Mouse (Mus musculus) liver, embryonic 12.5 days (tissue): ENCODE data around the gene Grik4. TPM values are rescaled to one million over a fixed set of nuclear protein-coding genes. Genes with fewer than 3 reads are reported as not detected.
"Not testable (repeated sequence)": the region's sequence is repeated elsewhere in the genome, so short reads cannot be mapped to it uniquely, and the experiment has no call there.

Source experiments
- ATAC-seq: fragments of 200-750 bp; cut with Nextera tagmentation; 2 replicates; pipeline ENCODE4 v1.8.0; 2017; ENCODE audit warnings: moderate number of reproducible peaks, mild to moderate bottlenecking, moderate library complexity
- H3K27ac ChIP-seq: fragments of 300-500 bp; sonication (generic); 2 replicates; pipeline ENCODE4 v1.5.1; 2016; ENCODE audit warnings: mild to moderate bottlenecking
- H3K27me3 ChIP-seq: fragments of 300-500 bp; sonication (generic); replicated peaks from 2 replicates; pipeline ENCODE4 v1.6.1; 2016; ENCODE audit warnings: mild to moderate bottlenecking, moderate library complexity
- H3K36me3 ChIP-seq: fragments of 300-500 bp; sonication (generic); 2 replicates; pipeline ENCODE4 v1.6.1; 2016; ENCODE audit warnings: mild to moderate bottlenecking, moderate library complexity
- H3K4me1 ChIP-seq: fragments of 300-500 bp; sonication (generic); 2 replicates; pipeline ENCODE4 v1.6.1; 2016
- H3K4me2 ChIP-seq: fragments of 300-500 bp; sonication (generic); 2 replicates; pipeline ENCODE4 v1.6.1; 2016; ENCODE audit warnings: mild to moderate bottlenecking, moderate library complexity
- H3K4me3 ChIP-seq: fragments of 300-500 bp; sonication (generic); 2 replicates; pipeline ENCODE4 v1.5.1; 2016; ENCODE audit warnings: mild to moderate bottlenecking, moderate library complexity
- H3K9ac ChIP-seq: fragments of 300-500 bp; sonication (generic); 2 replicates; pipeline ENCODE4 v1.6.1; 2016; ENCODE audit warnings: mild to moderate bottlenecking, moderate library complexity
- H3K9me3 ChIP-seq: fragments of 300-500 bp; sonication (generic); replicated peaks from 2 replicates; pipeline ENCODE4 v1.6.1; 2016; ENCODE audit warnings: mild to moderate bottlenecking, moderate library complexity
- WGBS: fragments of 180-500 bp; shearing (Covaris S2); methylation state at CpG from one replicate; pipeline ENCODE4 v1.1.7; 2016; ENCODE audit not compliant: insufficient replicate concordance; 5-methylcytosine and 5-hydroxymethylcytosine counted together
- polyA plus RNA-seq: library from polyadenylated mRNA; unstranded; fragments of >200 nt; fragmentation: Nextera tagmentation; extraction: Ambion mirVana; gene quantifications from 2 replicates; pipeline ENCODE4 v1.2.1, GENCODE M21; 2016

Grik4 gene
- 2.2 and 2.4 TPM in 2 replicates for polyA plus RNA-seq

DNA sequence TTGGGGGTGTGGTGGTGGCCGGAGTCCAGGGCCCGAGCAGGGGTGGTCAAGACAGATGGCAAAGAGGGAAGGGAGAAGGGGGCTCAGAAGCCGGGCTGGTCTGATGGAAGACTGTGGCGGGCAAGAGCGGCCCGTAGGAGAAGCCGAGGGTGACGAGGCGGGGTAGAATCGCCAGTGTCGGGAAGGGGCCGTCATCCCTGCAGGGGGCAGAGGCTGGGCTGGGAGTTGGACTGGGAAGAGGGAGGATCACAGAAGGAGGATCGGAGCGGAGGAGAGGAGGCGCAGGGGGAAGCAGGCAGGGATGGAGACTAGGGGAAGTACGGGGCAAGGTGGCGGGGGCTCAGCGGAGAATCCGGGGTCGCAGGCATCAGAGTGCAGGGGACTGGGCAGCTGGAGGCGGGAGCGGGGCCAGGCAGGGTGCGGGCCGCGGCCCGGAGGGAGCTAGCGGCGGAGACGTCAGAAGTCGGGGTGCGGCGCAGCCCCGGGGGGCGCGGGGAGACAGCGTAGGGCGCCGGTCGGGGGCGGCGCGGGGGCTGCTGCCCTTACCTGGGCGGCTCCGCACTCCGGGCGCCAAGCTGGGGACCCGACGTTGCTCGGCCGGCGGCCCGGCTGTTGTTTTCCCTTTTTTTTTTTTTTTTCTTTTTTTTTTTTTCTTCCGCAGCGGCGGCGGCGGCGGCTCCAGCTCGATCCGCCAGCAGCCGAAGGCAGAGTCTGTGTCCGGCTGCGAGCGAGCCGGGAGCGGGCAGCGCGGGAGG is at the start of gene Grik4:
TSS of gene Grik4 (minus strand) at position 713 of the 755 bp plus-strand sequence.
- H3K27me3 ChIP-seq, result peaks cover 97% of the 10 kb centered on the region
- WGBS, result 2% methylated on average over 64 of the region's 68 CpGs
- peak within 1 kb of the TSS; percentile 61 for H3K9ac ChIP-seq

DNA sequence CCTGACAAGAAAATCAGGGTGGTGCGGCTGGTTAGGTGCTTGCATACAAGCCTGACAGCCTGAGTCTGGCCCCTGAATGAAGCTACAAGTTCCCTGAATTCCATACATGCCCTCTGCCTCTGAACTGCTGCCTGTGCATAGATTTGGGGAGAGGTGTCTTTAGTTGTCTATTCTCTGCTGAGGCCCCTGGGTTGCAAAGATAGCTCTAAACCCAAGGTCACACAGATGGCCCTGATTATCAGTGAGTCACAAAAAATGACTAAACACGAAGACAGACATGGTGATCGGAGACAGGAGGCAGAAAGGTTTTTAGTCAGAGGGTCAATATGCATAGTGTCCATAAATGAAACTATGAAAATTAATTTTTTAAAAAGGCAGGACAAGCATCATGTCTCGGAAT is 49.4 kb upstream of the Grik4 start:
- 70% methylated on average over 4 of the region's 4 CpGs for WGBS
- Histone ChIP-seq H3K27ac (no peak overlapping the region), H3K4me3 (no peak overlapping the region), H3K9me3 (no peaks in the 10 kb centered on the region), H3K4me1 (peaks cover 11% of the 10 kb centered on the region; the same call in 1 of the 2 replicates), H3K4me2 (no peak overlapping the region), H3K27me3 (no peaks in the 10 kb centered on the region), H3K9ac (no peak overlapping the region), H3K36me3 (peaks cover 74% of the 10 kb centered on the region)
- no peak for ATAC-seq

More for the DNA sequence above, at the start of gene Grik4:
- no peak within 1 kb of the TSS for H3K27ac ChIP-seq
- peak within 1 kb of the TSS; percentile 56 for H3K4me3 ChIP-seq
- peak within 1 kb of the TSS; percentile 79 for H3K4me2 ChIP-seq
- H3K4me1 ChIP-seq, result peaks cover 11% of the 10 kb centered on the region
- peak; percentile 52 for ATAC-seq
- no peaks in the 10 kb centered on the region for H3K36me3 ChIP-seq
- no peaks in the 10 kb centered on the region for H3K9me3 ChIP-seq

DNA sequence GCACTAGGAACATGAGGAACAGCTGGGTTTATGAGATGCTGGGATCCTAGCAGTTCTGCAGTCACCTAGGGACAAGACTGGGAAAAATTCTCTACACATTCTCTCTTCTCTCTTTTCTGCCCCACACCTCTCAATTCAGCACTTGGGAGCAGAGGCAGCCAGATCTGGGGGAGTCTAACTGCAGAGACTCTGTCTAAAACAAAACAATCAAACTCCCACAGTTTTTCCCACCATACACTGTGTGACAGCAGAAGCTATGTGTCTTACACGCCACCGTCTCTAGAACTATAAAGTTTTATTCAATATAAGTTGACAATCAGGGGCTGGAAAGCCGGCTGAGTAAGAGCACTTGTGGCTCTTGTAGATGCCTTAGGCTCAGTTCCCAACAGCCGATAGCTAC is 43.7 kb upstream of the Grik4 start:
- peaks cover 75% of the 10 kb centered on the region for H3K36me3 ChIP-seq
- WGBS, result 82% methylated on average over 4 of the region's 4 CpGs
- no peaks in the 10 kb centered on the region for H3K9me3 ChIP-seq

DNA sequence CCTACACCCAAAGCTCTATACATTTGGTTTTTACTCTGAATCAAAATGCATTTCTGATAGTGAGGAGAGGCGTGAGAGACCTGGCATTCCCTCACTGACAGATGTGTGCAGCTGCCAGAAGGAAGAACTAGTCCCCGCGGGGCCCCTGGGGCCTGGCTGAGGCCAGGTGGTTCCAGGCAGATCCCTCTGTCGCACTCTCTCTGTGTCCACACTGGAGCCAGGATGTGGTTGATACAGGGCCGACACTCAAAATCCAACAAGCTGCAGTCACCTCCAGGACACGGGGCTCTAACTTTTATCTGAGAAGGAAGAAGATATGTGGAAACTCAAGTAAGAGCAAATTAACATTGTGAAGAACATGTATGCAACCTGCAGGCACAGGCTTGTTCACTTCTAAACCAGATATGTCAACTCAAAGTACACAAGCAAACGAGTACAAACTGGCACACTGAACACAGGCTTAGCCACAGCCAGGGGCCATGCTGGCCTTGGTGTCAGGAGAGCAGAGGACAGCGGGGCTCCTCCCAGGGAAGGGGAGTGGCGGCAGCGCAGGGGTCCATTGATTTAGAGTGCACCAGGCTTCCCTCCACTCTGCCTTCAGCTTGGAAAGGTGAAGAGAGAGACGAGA is 24.7 kb upstream of the Grik4 start:
- H3K27me3 ChIP-seq, result no peaks in the 10 kb centered on the region
- H3K4me2 ChIP-seq, result no peak overlapping the region
- H3K9me3 ChIP-seq, result no peaks in the 10 kb centered on the region
- H3K4me1 ChIP-seq, result no peaks in the 10 kb centered on the region
- no peak overlapping the region for H3K27ac ChIP-seq
- H3K36me3 ChIP-seq, result peaks cover 70% of the 10 kb centered on the region
- H3K4me3 ChIP-seq, result no peak overlapping the region
- ATAC-seq, result no peak
- no peak overlapping the region for H3K9ac ChIP-seq
- WGBS, result 67% methylated on average over 11 of the region's 11 CpGs

More for the DNA sequence above, 43.7 kb upstream of the Grik4 start:
- Histone ChIP-seq H3K4me3 (no peak overlapping the region), H3K27ac (no peak overlapping the region), H3K4me1 (no peaks in the 10 kb centered on the region), H3K9ac (no peak overlapping the region), H3K27me3 (no peaks in the 10 kb centered on the region), H3K4me2 (no peak overlapping the region)
- ATAC-seq, result no peak

DNA sequence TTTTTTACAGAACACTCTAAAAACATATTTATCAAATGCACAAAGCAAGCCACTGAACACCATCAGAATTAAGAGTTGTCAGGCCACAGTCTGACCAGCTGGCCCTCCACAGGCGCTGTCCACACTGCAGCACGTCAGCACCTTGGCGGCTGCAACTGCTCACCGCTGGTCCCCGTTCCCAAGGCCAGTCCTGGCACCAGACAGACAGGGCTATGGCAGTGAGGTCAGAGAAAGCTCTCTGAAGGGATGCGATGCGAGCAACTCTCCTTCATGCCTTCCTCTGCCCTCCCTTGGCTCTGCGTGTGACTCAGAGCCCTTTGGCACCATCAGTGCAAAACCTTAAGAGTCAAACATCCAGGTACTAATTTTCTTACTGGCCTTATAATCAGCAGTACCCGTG is 23.4 kb upstream of the Grik4 start:
- Histone ChIP-seq H3K36me3 (peaks cover 58% of the 10 kb centered on the region), H3K4me1 (no peaks in the 10 kb centered on the region), H3K27ac (no peak overlapping the region), H3K4me2 (no peak overlapping the region), H3K9me3 (no peaks in the 10 kb centered on the region), H3K27me3 (no peaks in the 10 kb centered on the region), H3K9ac (no peak overlapping the region), H3K4me3 (no peak overlapping the region)
- 81% methylated on average over 9 of the region's 9 CpGs for WGBS
- ATAC-seq, result no peak

DNA sequence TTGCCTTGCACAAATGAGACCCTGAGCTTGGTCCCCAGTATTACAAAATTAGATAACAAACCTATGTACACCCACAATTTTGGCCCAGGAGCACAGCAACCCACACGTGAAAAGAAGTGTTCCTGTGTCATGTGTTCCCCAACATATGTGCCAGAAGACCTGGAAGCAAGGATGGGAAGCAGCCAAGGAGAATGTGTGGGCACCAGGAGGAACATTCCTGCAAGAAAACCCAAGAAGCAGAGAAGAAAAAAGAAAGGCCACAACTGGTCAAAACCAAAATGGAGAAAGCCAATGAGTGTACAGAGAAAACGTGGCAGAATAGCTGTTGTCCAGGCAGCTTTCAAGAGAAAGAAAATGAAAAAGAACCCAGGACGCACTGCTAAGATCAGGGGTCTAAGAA is 20.5 kb upstream of the Grik4 start:
- H3K9me3 ChIP-seq, H3K27ac ChIP-seq, H3K4me3 ChIP-seq, H3K4me1 ChIP-seq, H3K27me3 ChIP-seq, ATAC-seq, H3K4me2 ChIP-seq, H3K9ac ChIP-seq: not testable (repeated sequence)
- H3K36me3 ChIP-seq, result peaks cover 29% of the 10 kb centered on the region
- 64% methylated on average over 3 of the region's 3 CpGs for WGBS

DNA sequence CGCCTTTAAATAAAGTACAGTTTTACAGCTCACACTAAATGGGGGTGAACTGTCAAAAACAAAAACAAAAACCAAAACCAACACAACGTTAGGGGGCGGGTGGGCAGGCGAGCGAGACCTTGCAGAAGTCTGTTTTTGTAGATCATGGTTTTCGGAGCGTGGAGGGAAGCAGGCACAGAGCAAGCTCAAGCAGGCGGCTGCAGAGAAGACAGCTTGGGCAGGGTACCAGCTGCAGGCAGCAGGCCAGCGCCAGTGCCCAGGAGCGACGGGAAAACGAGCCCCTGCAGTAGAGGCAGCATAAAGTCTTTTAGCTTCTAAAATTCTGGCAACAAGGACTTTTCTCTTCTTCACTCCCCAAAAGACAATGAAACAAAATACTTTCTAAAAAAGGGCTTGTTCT is 20.1 kb upstream of the Grik4 start:
- Histone ChIP-seq H3K27ac (no peak overlapping the region), H3K9me3 (no peaks in the 10 kb centered on the region), H3K27me3 (no peaks in the 10 kb centered on the region), H3K9ac (no peak overlapping the region), H3K4me2 (no peak overlapping the region), H3K36me3 (peaks cover 25% of the 10 kb centered on the region), H3K4me3 (no peak overlapping the region), H3K4me1 (no peaks in the 10 kb centered on the region)
- WGBS, result 81% methylated on average over 12 of the region's 12 CpGs
- ATAC-seq, result no peak

DNA sequence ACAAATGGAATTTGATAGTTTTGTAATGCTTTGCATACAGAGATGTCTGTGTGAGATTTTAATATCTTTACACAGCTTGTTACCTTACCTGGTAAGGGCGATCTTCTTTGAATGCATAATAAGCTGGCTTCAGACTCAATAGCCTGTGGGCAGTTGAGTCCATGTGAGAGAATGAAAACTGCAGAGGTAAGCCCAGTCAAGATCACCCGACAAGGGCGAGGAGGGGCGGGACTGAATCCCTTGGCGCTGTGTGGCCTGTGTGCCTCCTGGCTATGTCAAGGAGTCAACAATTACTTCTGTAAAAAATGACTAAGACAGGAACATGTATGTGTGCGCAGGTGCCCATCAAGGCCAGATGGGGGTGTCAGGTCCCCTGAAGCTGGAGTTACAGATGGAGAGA is 18.2 kb upstream of the Grik4 start:
- Histone ChIP-seq H3K27me3 (no peaks in the 10 kb centered on the region), H3K27ac (no peak overlapping the region), H3K4me1 (no peaks in the 10 kb centered on the region), H3K4me3 (no peak overlapping the region), H3K9me3 (no peaks in the 10 kb centered on the region), H3K4me2 (no peak overlapping the region), H3K36me3 (peaks cover 8% of the 10 kb centered on the region), H3K9ac (no peak overlapping the region)
- WGBS, result 82% methylated on average over 6 of the region's 6 CpGs
- no peak for ATAC-seq

DNA sequence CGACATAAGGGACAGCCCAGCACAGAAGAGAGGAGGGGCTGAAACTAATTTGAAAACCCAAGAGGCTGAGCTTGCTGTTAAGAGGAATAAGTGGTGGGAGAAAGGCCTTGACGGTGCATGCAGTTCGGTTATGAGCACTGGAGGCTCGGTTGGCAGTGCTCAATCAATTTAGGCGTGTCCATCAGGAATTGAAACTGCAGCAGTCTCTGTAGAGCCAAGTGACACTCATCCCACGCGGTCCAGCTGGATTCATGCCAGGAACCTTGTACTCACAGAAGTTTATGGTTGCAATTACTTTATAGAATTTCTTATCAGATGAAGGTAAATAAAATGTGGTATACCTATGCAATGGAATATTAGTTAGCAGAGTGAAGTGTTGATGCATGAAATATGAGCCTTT is 14.1 kb upstream of the Grik4 start:
- Histone ChIP-seq H3K27ac (no peak overlapping the region), H3K27me3 (no peaks in the 10 kb centered on the region), H3K4me2 (no peak overlapping the region), H3K4me1 (no peaks in the 10 kb centered on the region), H3K4me3 (no peak overlapping the region), H3K36me3 (no peaks in the 10 kb centered on the region), H3K9ac (no peak overlapping the region), H3K9me3 (no peaks in the 10 kb centered on the region)
- no peak for ATAC-seq
- WGBS, result 78% methylated on average over 7 of the region's 7 CpGs

DNA sequence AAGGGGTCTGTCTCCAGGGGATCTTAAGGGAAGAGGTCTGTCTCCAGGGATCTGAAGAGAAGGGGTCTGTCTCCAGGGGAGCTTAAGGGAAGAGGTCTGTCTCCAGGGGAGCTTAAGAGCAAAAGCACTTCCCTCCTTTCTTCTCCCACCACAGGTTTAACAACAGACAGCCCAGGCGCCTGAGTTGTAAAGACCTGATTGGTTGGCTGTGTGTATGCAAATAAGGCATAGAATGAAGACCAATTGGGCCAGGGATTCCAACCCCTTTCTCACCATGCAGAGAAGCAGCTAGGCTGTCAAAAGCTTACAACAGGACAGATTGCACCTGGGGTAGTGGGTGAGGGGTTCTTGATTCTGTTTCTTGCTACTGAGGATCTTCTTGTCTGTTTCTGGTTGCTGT is 4.1 kb upstream of the Grik4 start:
- WGBS, result 38% methylated on average over 1 of the region's 1 CpGs

DNA sequence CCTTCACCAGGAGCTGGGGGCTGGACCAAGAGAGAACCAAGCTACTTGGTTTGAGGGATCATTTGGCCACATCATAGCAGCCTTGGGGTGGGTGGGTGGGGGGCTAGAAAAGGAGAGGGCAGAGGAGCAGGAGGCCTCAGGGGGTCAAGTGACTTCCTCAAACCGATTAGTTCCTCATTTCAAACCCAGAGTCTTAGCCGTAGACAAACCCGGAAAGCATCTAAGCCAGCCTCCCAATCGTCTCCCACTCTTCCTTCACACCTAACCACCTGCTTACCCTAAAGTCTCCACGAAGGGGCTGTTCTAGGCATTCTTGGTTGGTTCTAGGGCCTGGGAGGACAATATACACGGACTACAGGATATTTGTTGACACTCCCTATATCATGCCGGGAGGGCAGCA is 881 bp upstream of the Grik4 start:
- Histone ChIP-seq H3K4me1 (peaks cover 11% of the 10 kb centered on the region), H3K4me2 (no peak overlapping the region), H3K4me3 (no peak overlapping the region), H3K9ac (no peak overlapping the region), H3K27ac (no peak overlapping the region), H3K27me3 (peaks cover 85% of the 10 kb centered on the region), H3K36me3 (no peaks in the 10 kb centered on the region), H3K9me3 (no peaks in the 10 kb centered on the region)
- no peak for ATAC-seq
- 28% methylated on average over 7 of the region's 7 CpGs for WGBS

More for the DNA sequence above, 4.1 kb upstream of the Grik4 start:
- no peaks in the 10 kb centered on the region for H3K36me3 ChIP-seq
- no peak overlapping the region for H3K4me3 ChIP-seq
- H3K4me2 ChIP-seq, result no peak overlapping the region
- no peak overlapping the region for H3K9ac ChIP-seq
- peaks cover 53% of the 10 kb centered on the region for H3K27me3 ChIP-seq
- H3K27ac ChIP-seq, result no peak overlapping the region
- H3K9me3 ChIP-seq, result no peaks in the 10 kb centered on the region
- ATAC-seq, result no peak
- H3K4me1 ChIP-seq, result peaks cover 7% of the 10 kb centered on the region

DNA sequence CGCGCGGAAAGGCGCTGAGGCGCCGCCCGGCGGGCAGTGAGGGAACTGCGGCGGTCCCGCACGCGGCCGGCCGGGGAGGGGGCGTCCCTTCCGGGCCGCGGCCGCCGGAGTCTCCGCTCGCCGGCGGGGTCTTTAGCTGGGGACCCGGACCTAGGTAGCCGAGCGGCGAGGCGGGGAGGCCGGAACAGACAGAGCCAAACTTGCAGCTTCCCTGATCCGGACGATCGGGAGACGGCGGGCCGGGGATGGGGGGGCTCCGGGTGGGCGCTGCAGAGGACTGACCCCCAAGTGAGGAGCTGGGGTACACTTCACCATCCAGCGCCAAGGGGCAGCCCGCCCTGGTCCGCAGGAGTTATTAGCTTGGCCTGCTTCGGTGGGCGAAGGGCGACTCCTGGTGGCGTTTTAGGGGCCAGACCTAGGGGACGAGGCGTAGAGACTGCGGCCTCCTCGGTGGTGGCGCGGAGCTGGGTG is 278 bp upstream of the Grik4 start:
- no peak overlapping the region for H3K9ac ChIP-seq
- WGBS, result 1% methylated on average over 43 of the region's 52 CpGs

More for the DNA sequence above, 278 bp upstream of the Grik4 start:
- Histone ChIP-seq H3K4me2 (peak overlapping the region; percentile 79), H3K4me1 (peaks cover 11% of the 10 kb centered on the region), H3K36me3 (no peaks in the 10 kb centered on the region), H3K27ac (no peak overlapping the region), H3K27me3 (peaks cover 91% of the 10 kb centered on the region), H3K9me3 (no peaks in the 10 kb centered on the region), H3K4me3 (peak overlapping the region; percentile 56)
- ATAC-seq, result peak; percentile 72
